Mouse (Mus musculus) cortical plate, adult 2 months (tissue): Measurements from ENCODE around the gene Def6. TPM values are rescaled to one million over a fixed set of nuclear protein-coding genes. Genes with fewer than 3 reads are reported as not detected.

Source experiments
- H3K27ac ChIP-seq: fragments of 200-500 bp; 2 replicates; pipeline ENCODE4 v1.5.1; 2012; ENCODE audit warnings: low read length, control low read depth, inconsistent platforms; ENCODE audit not compliant: insufficient read depth
- H3K4me1 ChIP-seq: fragments of 200-500 bp; 2 replicates; pipeline ENCODE4 v1.6.1; 2011; ENCODE audit warnings: low read length; ENCODE audit not compliant: control insufficient read depth, insufficient read depth
- H3K4me3 ChIP-seq: fragments of 200-500 bp; 2 replicates; pipeline ENCODE4 v1.5.1; 2011; ENCODE audit warnings: mild to moderate bottlenecking, low read length, control low read depth; ENCODE audit not compliant: insufficient read depth
- CTCF ChIP-seq: fragments of 200-500 bp; IDR thresholded peaks from 2 replicates; pipeline ENCODE4 v1.5.1; 2011; ENCODE audit warnings: mild to moderate bottlenecking, control low read depth, low read length; ENCODE audit not compliant: insufficient read depth; ENCODE audit errors: extremely low read depth
- POLR2A ChIP-seq: fragments of 200-500 bp; IDR thresholded peaks from 2 replicates; pipeline ENCODE4 v1.6.1; 2011; ENCODE audit warnings: mild to moderate bottlenecking, low read length, control low read depth; ENCODE audit not compliant: insufficient read depth; ENCODE audit errors: extremely low read depth
- polyA plus RNA-seq: library from polyadenylated mRNA; depleted of rRNA; stranded (reverse); fragments of >200 nt; gene quantifications from 2 replicates; pipeline ENCODE4 v1.2.3, GENCODE M21; 2012

Gene Def6
- polyA plus RNA-seq, 1 experiment: 3.7 TPM

- TF ChIP-seq CTCF (peak; percentile 25; the same call in 1 of the 2 replicates), POLR2A (no peak)
- H3K4me1 ChIP-seq: peaks cover 3% of the 10 kb centered on the region
- H3K4me3 ChIP-seq: no peak overlapping the region
- no peak overlapping the region for H3K27ac ChIP-seq
These were observed 52.4 kb downstream of the Def6 start for GRCm38 (mm10) chr17:28259890-28260542.

GRCm38 (mm10) chr17:28260543-28260909 is 52.9 kb downstream of the Def6 start:
- no peak overlapping the region for H3K4me3 ChIP-seq
- H3K4me1 ChIP-seq: peaks cover 3% of the 10 kb centered on the region
- H3K27ac ChIP-seq: no peak overlapping the region
- no peak for TF ChIP-seq CTCF
- TF ChIP-seq POLR2A: no peak

- H3K4me1 ChIP-seq: peaks cover 3% of the 10 kb centered on the region
- no peak overlapping the region for H3K27ac ChIP-seq
- no peak overlapping the region for H3K4me3 ChIP-seq
- no peak for TF ChIP-seq POLR2A
- TF ChIP-seq CTCF: no peak
These were observed 54.2 kb downstream of the Def6 start for GRCm38 (mm10) chr17:28261795-28262194.

- Histone ChIP-seq H3K27ac (no peak overlapping the region), H3K4me1 (peaks cover 3% of the 10 kb centered on the region), H3K4me3 (no peak overlapping the region)
- TF ChIP-seq CTCF (no peak), POLR2A (no peak)
These were observed 55.8 kb downstream of the Def6 start for GRCm38 (mm10) chr17:28263181-28263894.

- Histone ChIP-seq H3K27ac (no peak overlapping the region), H3K4me3 (no peak overlapping the region), H3K4me1 (peaks cover 3% of the 10 kb centered on the region)
- TF ChIP-seq POLR2A: no peak
- no peak for TF ChIP-seq CTCF
These were observed 59.7 kb downstream of the Def6 start for GRCm38 (mm10) chr17:28267251-28267650.

GRCm38 (mm10) chr17:28270165-28270564 is 62.6 kb downstream of the Def6 start:
- no peak overlapping the region for H3K27ac ChIP-seq
- H3K4me3 ChIP-seq: no peak overlapping the region
- TF ChIP-seq CTCF: no peak
- TF ChIP-seq POLR2A: no peak
- H3K4me1 ChIP-seq: no peaks in the 10 kb centered on the region

GRCm38 (mm10) chr17:28271537-28272266 is 64.1 kb downstream of the Def6 start:
- TF ChIP-seq POLR2A (no peak), CTCF (no peak)
- no peaks in the 10 kb centered on the region for H3K4me1 ChIP-seq
- H3K27ac ChIP-seq: no peak overlapping the region
- H3K4me3 ChIP-seq: no peak overlapping the region

- no peaks in the 10 kb centered on the region for H3K4me1 ChIP-seq
- H3K27ac ChIP-seq: no peak overlapping the region
- TF ChIP-seq POLR2A (no peak), CTCF (no peak)
- no peak overlapping the region for H3K4me3 ChIP-seq
These were observed 64.7 kb downstream of the Def6 start for GRCm38 (mm10) chr17:28272281-28272680.

- H3K27ac ChIP-seq: no peak overlapping the region
- TF ChIP-seq POLR2A (no peak), CTCF (no peak)
- no peak overlapping the region for H3K4me3 ChIP-seq
- H3K4me1 ChIP-seq: no peaks in the 10 kb centered on the region
These were observed 65.3 kb downstream of the Def6 start for GRCm38 (mm10) chr17:28272837-28273236.

GRCm38 (mm10) chr17:28274739-28275138 is 67.2 kb downstream of the Def6 start:
- TF ChIP-seq CTCF (peak; percentile 34; the same call in 1 of the 2 replicates), POLR2A (no peak)
- H3K27ac ChIP-seq: no peak overlapping the region
- H3K4me3 ChIP-seq: no peak overlapping the region
- no peaks in the 10 kb centered on the region; the same call in 1 of the 2 replicates for H3K4me1 ChIP-seq

GRCm38 (mm10) chr17:28277226-28277625 is 69.6 kb downstream of the Def6 start:
- Histone ChIP-seq H3K4me1 (no peaks in the 10 kb centered on the region; the same call in 1 of the 2 replicates), H3K4me3 (no peak overlapping the region), H3K27ac (no peak overlapping the region)
- no peak for TF ChIP-seq POLR2A
- no peak for TF ChIP-seq CTCF
